Mouse (Mus musculus): Measurements from ENCODE around the gene Krtap4-16. TPM values are rescaled to one million over a fixed set of nuclear protein-coding genes. Genes with fewer than 3 reads are reported as not detected.

The Krtap4-16 gene
- not detected for polyA plus RNA-seq (2017; shearing (Covaris generic))

DNA sequence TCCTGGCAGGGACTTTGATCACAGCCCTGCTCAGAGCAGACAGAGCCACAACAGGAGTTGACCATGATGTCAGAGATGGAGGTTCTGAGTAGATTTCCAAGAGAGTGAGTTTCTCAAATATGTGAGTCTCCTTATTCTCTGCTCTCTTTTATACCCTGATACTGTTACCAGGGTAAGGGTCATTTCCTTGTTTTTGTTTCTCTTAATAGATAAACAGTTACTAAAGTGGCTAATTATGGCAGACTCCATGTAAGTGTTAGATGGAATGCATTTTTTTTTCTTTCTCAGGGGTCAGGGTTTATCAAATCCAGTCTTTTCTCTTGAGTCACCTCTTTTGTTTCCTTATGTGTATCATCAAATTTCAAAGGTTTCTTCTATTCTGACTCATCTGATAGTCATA lies at the start of gene Krtap4-16:
Krtap4-16 (minus strand) TSS at position 101 of the 400 bp plus-strand sequence.

DNA sequence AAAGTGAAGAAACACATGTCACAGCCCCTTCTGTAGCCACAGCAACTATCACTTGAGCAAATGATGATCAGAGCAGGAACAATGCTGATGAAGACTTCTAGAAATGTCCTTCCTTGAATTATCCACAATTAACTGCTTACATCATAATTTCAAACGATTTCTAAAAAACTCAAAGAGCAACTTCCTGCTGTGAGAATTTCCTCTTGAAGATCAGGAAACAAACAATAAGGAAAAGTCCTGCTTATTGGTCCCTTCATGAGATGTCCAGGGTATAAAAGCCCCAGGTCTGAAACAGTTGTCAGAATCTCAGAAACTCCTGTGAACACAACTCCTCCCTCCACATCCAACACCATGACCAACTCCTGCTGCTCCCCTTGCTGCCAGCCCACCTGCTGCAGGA lies 27.5 kb upstream of the Krtap4-16 start, which contains the start of gene Gm11567:
Gm11567 (plus strand) TSS at position 301 of the 400 bp plus-strand sequence.

DNA sequence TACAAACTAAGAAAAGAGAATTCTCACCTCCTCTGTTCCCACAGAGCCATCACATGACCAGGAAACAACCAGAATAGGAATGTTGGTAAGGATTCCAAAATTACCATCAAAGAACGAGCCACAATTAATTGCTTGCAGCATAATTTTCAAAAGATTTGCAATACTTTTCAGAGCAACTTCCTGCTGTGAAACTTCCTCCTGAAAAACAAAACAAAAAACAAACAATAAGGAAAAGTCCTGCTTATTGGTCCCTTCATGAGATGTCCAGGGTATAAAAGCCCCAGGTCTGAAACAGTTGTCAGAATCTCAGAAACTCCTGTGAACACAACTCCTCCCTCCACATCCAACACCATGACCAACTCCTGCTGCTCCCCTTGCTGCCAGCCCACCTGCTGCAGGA lies 21.7 kb upstream of the Krtap4-16 start, which contains the start of gene Krtap9-1:
Krtap9-1 (plus strand) TSS at position 301 of the 400 bp plus-strand sequence.

DNA sequence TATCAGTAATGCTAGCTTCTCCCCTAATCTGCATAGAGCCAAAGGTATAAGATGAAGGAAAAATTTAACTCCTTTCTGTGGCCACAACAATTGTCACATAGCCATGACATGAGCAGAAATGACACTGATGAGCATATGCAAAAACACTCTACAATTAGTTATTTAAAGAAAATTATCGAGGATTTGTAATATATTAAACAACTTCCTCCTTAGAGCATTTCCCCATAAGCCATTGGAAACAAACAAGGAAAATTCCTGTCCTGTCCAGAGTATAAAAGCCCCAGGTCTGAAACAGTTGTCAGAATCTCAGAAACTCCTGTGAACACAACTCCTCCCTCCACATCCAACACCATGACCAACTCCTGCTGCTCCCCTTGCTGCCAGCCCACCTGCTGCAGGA lies 12.8 kb upstream of the Krtap4-16 start, which contains the start of gene Gm11559:
Gm11559 (plus strand) TSS at position 301 of the 400 bp plus-strand sequence.

DNA sequence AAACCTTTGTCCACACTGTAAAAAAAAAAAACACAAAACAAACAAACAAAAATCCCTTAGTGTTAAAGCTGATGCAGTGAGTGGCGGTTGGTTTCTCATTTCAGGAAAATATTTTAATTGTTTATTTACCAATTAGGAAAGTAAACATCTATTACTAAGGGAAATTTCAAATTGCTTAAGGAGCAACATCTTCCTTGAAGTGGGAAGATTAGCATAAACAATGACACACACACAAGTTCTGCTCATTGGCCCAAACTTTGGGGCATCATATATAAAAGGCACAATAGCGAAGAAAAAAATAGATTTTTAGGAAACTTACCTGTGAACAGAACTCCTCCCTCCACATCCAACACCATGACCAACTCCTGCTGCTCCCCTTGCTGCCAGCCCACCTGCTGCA lies 6.2 kb upstream of the Krtap4-16 start, which contains the start of gene Gm11568:
Gm11568 (plus strand) TSS at position 301 of the 400 bp plus-strand sequence.

DNA sequence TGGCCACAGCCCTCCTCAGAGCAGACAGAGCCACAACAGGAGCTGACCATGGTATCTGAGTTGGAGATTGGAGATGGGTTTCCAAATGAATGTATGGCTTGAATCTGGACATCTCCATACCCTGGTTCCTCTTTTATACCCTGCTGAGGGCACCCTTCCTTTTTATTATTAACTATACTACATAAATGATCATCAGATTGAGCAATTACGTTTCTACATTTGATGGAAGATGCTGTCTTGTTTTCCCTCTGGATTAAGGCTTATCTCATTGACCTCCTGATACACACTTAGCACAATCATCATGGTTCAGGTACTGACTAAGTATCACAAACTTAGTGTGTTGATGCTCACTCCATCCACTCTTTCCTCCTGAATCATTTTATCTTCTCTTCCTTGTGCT lies 13.4 kb downstream of the Krtap4-16 start, which contains the start of gene 2300003K06Rik:
2300003K06Rik (minus strand) TSS at position 101 of the 400 bp plus-strand sequence.

DNA sequence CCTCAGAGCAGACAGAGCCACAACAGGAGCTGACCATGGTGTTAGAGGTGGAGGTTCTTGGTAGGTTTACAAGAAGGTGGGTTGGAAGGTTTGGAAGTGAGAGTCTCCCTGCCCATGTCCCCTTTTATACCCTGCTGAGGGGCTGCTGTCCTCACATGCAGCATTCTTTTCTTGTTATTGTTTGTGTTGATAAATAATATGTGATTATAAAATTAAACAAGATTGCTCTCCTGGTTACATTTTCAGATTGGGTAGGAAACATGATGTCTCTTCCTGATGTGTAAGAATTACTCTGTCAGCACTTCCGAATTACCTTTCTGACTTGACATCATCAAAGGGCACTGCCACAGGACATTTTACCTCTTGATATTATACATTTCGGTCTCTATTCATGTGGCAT lies 35.8 kb downstream of the Krtap4-16 start, which contains the start of gene Gm11564:
Gm11564 (minus strand) TSS at position 101 of the 400 bp plus-strand sequence.

DNA sequence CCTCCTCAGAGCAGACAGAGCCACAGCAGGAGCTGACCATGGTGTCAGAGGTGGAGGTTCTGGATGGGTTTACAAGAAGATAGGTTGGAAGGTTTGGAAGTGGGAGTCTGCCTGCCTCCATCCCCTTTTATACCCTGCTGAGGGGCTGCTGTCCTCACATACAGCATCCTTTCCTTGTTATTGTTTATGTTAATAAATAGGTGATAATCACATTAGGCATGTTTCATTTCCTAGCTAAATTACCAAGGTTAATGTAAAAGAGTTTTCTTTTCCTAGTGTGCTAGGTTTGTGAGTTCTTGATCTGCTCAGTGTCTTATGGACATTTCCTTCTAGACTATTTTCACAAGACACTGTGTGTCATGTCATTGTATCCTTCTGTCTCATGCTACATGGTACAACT lies 41.6 kb downstream of the Krtap4-16 start, which contains the start of gene Krtap4-13:
Krtap4-13 (minus strand) TSS at position 101 of the 400 bp plus-strand sequence.

DNA sequence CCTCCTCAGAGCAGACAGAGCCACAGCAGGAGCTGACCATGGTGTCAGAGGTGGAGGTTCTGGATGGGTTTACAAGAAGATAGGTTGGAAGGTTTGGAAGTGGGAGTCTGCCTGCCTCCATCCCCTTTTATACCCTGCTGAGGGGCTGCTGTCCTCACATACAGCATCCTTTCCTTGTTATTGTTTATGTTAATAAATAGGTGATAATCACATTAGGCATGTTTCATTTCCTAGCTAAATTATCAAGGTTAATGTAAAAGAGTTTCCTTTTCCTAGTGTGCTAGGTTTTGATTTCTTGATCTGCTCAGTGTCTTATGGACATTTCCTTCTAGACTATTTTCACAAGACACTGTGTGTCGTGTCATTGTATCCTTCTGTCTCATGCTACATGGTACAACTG lies 47.1 kb downstream of the Krtap4-16 start, which contains the start of gene Gm11554:
Gm11554 (minus strand) TSS at position 101 of the 400 bp plus-strand sequence.

Other genes starting within 250 kb of the Krtap4-16 start
- gene Gm11938, start 248.3 kb downstream of the Krtap4-16 start, polyA plus RNA-seq (2017; shearing (Covaris generic)), result not detected
- gene Gm11937, start 241.4 kb downstream of the Krtap4-16 start, polyA plus RNA-seq (2017; shearing (Covaris generic)), result not detected
- not detected for gene Krtap2-4, start 236.8 kb downstream of the Krtap4-16 start, polyA plus RNA-seq (2017; shearing (Covaris generic))
- gene Gm11562, start 231.2 kb downstream of the Krtap4-16 start, polyA plus RNA-seq (2017; shearing (Covaris generic)), result not detected
- not detected for gene Krtap4-1, start 223.4 kb downstream of the Krtap4-16 start, polyA plus RNA-seq (2017; shearing (Covaris generic))
- gene Krtap4-2, start 216.5 kb downstream of the Krtap4-16 start, polyA plus RNA-seq (2017; shearing (Covaris generic)), result not detected
- gene Krtap4-7, start 207.5 kb downstream of the Krtap4-16 start, polyA plus RNA-seq (2017; shearing (Covaris generic)), result not detected
- gene Gm11555, start 201.4 kb downstream of the Krtap4-16 start, polyA plus RNA-seq (2017; shearing (Covaris generic)), result not detected
- gene Gm11563, start 192.6 kb downstream of the Krtap4-16 start, polyA plus RNA-seq (2017; shearing (Covaris generic)), result not detected
- gene Krtap4-6, start 185.6 kb downstream of the Krtap4-16 start, polyA plus RNA-seq (2017; shearing (Covaris generic)), result not detected
- not detected for gene Gm14190, start 160.9 kb downstream of the Krtap4-16 start, polyA plus RNA-seq (2017; shearing (Covaris generic))
- not detected for gene Gm14180, start 117.3 kb downstream of the Krtap4-16 start, polyA plus RNA-seq (2017; shearing (Covaris generic))
- gene Gm11595, start 78.7 kb downstream of the Krtap4-16 start, polyA plus RNA-seq (2017; shearing (Covaris generic)), result not detected
- not detected for gene Krtap4-8, start 70.9 kb downstream of the Krtap4-16 start, polyA plus RNA-seq (2017; shearing (Covaris generic))
- not detected for gene Krtap4-9, start 66.4 kb downstream of the Krtap4-16 start, polyA plus RNA-seq (2017; shearing (Covaris generic))
- not detected for gene Gm11596, start 58.1 kb downstream of the Krtap4-16 start, polyA plus RNA-seq (2017; shearing (Covaris generic))
- gene Gm11569, start 52.7 kb downstream of the Krtap4-16 start, polyA plus RNA-seq (2017; shearing (Covaris generic)), result not detected
- gene Gm11554, start 47.2 kb downstream of the Krtap4-16 start, polyA plus RNA-seq (2017; shearing (Covaris generic)), result not detected
- not detected for gene Krtap4-13, start 41.7 kb downstream of the Krtap4-16 start, polyA plus RNA-seq (2017; shearing (Covaris generic))
- gene Gm11564, start 35.9 kb downstream of the Krtap4-16 start, polyA plus RNA-seq (2017; shearing (Covaris generic)), result not detected
- not detected for gene 2300003K06Rik, start 13.5 kb downstream of the Krtap4-16 start, polyA plus RNA-seq (2017; shearing (Covaris generic))
- not detected for gene Gm11568, start 6.3 kb upstream of the Krtap4-16 start, polyA plus RNA-seq (2017; shearing (Covaris generic))
- gene Gm11559, start 12.9 kb upstream of the Krtap4-16 start, polyA plus RNA-seq (2017; shearing (Covaris generic)), result not detected
- gene Krtap9-1, start 21.8 kb upstream of the Krtap4-16 start, polyA plus RNA-seq (2017; shearing (Covaris generic)), result not detected
- not detected for gene Gm11567, start 27.6 kb upstream of the Krtap4-16 start, polyA plus RNA-seq (2017; shearing (Covaris generic))
- not detected for gene Krtap31-1, start 56.3 kb upstream of the Krtap4-16 start, polyA plus RNA-seq (2017; shearing (Covaris generic))
- gene Gm11565, start 63.1 kb upstream of the Krtap4-16 start, polyA plus RNA-seq (2017; shearing (Covaris generic)), result not detected
- gene Krtap31-2, start 84.7 kb upstream of the Krtap4-16 start, polyA plus RNA-seq (2017; shearing (Covaris generic)), result not detected
- not detected for gene Krtap9-5, start 96.9 kb upstream of the Krtap4-16 start, polyA plus RNA-seq (2017; shearing (Covaris generic))
- gene Krtap29-1, start 127.4 kb upstream of the Krtap4-16 start, polyA plus RNA-seq (2017; shearing (Covaris generic)), result not detected
- not detected for gene Krtap16-1, start 135.0 kb upstream of the Krtap4-16 start, polyA plus RNA-seq (2017; shearing (Covaris generic))
- not detected for gene Krtap17-1, start 142.4 kb upstream of the Krtap4-16 start, polyA plus RNA-seq (2017; shearing (Covaris generic))
- not detected for gene Krt33a, start 164.6 kb upstream of the Krtap4-16 start, polyA plus RNA-seq (2017; shearing (Covaris generic))
- gene Krt33b, start 178.3 kb upstream of the Krtap4-16 start, polyA plus RNA-seq (2017; shearing (Covaris generic)), result not detected
- not detected for gene Krt34, start 189.9 kb upstream of the Krtap4-16 start, polyA plus RNA-seq (2017; shearing (Covaris generic))
- gene Krt31, start 198.9 kb upstream of the Krtap4-16 start, polyA plus RNA-seq (2017; shearing (Covaris generic)), result not detected
- gene Krt32, start 236.6 kb upstream of the Krtap4-16 start, polyA plus RNA-seq (2017; shearing (Covaris generic)), result not detected
- not detected for gene Krt35, start 244.6 kb upstream of the Krtap4-16 start, polyA plus RNA-seq (2017; shearing (Covaris generic))

Measured in naive thymus-derived CD4-positive, alpha-beta T cell, adult 5 months (primary cell).